Mouse (Mus musculus) CH12.LX (cell line): ENCODE data around the gene Creld2. TPM values are rescaled to one million over a fixed set of nuclear protein-coding genes. Genes with fewer than 3 reads are reported as not detected.
"Not testable (repeated sequence)": the region's sequence is repeated elsewhere in the genome, so short reads cannot be mapped to it uniquely, and the experiment has no call there.

Source experiments
- DNase-seq: peaks from one replicate; pipeline ENCODE4 v3.0.0-alpha.2; 2013; ENCODE audit errors: extremely low read depth
- H3K27ac ChIP-seq: 2 replicates; pipeline ENCODE4 v1.5.1; 2012; ENCODE audit warnings: low read depth, mild to moderate bottlenecking, control low read depth, moderate library complexity; ENCODE audit not compliant: insufficient read depth
- H3K27me3 ChIP-seq: replicated peaks from 2 replicates; pipeline ENCODE3; 2012; ENCODE audit warnings: inconsistent platforms
- H3K36me3 ChIP-seq, 2 experiments: replicated peaks in 1 of 2; 2 replicates each; pipeline versions ENCODE3 to v1.6.1; 2012; ENCODE audit warnings: inconsistent platforms in 1 of 2, low read length in 1 of 2, mild to moderate bottlenecking in 1 of 2, mixed read lengths in 1 of 2, moderate library complexity in 1 of 2; ENCODE audit not compliant: control insufficient read depth in 1 of 2, insufficient read depth in 1 of 2
- H3K4me1 ChIP-seq, 2 experiments: 2 replicates each; pipeline ENCODE4 v1.6.1; 2012; ENCODE audit warnings: inconsistent platforms in 1 of 2, moderate library complexity in 1 of 2; ENCODE audit not compliant: insufficient read depth in 2 of 2, control insufficient read depth in 1 of 2
- H3K4me2 ChIP-seq: 2 replicates; pipeline ENCODE4 v1.6.1; 2012; ENCODE audit warnings: low read depth, mild to moderate bottlenecking, control low read depth; ENCODE audit not compliant: poor library complexity, insufficient read depth, severe bottlenecking
- H3K4me3 ChIP-seq, 3 experiments: fragments of 150-350 bp in 1 of 3; sonication (generic) in 1 of 3; replicated peaks in 1 of 3; 2 replicates each; pipeline versions ENCODE3 to v1.5.1; 2011 to 2012; ENCODE audit warnings: low read depth in 2 of 3, low read length in 2 of 3, mild to moderate bottlenecking in 2 of 3, moderate library complexity in 2 of 3, control low read depth in 1 of 3, improper control_type of control experiment in 1 of 3, inconsistent platforms in 1 of 3, mixed read lengths in 1 of 3; ENCODE audit not compliant: poor library complexity in 1 of 3
- H3K79me2 ChIP-seq: replicated peaks from 2 replicates; pipeline ENCODE4 v1.6.1; 2012; ENCODE audit warnings: mild to moderate bottlenecking, moderate library complexity; ENCODE audit not compliant: control insufficient read depth, poor library complexity, insufficient read depth, severe bottlenecking; ENCODE audit errors: extremely low read depth
- H3K9ac ChIP-seq: 2 replicates; pipeline ENCODE4 v1.6.1; 2012; ENCODE audit warnings: low read depth, mild to moderate bottlenecking, control low read depth, moderate library complexity; ENCODE audit not compliant: insufficient read depth
- H3K9me3 ChIP-seq: replicated peaks from 2 replicates; pipeline ENCODE3; 2012; ENCODE audit warnings: low read length, inconsistent platforms, mixed read lengths
- BHLHE40 ChIP-seq: IDR thresholded peaks from 2 replicates; pipeline ENCODE4 v1.6.1; 2011; ENCODE audit warnings: mild to moderate bottlenecking, low read depth, low read length, improper control_type of control experiment
- CHD1 ChIP-seq: IDR thresholded peaks from 2 replicates; pipeline ENCODE4 v1.6.1; 2012; ENCODE audit warnings: low read depth, low read length, improper control_type of control experiment, inconsistent platforms
- CTCF ChIP-seq, 2 experiments: IDR thresholded peaks in 1 of 2; conservative IDR thresholded peaks in 1 of 2; 2 replicates each; pipeline ENCODE4 v1.5.1; 2011 to 2012; ENCODE audit warnings: low read depth in 2 of 2, low read length in 2 of 2, improper control_type of control experiment in 1 of 2, inconsistent platforms in 1 of 2, mild to moderate bottlenecking in 1 of 2, moderate library complexity in 1 of 2
- GABPA ChIP-seq: IDR thresholded peaks from 2 replicates; pipeline ENCODE4 v1.6.1; 2012; ENCODE audit warnings: low read depth, low read length, improper control_type of control experiment, inconsistent platforms; ENCODE audit not compliant: insufficient replicate concordance
- IRF4 ChIP-seq: IDR thresholded peaks from 2 replicates; pipeline ENCODE4 v1.6.1; 2014; ENCODE audit warnings: low read depth, mild to moderate bottlenecking, inconsistent platforms, low read length, improper control_type of control experiment
- JUN ChIP-seq: IDR thresholded peaks from 2 replicates; pipeline ENCODE4 v1.6.1; 2011; ENCODE audit warnings: low read depth, mild to moderate bottlenecking, low read length, improper control_type of control experiment, moderate library complexity; ENCODE audit not compliant: insufficient read depth
- JUND ChIP-seq: conservative IDR thresholded peaks from 2 replicates; pipeline ENCODE4 v1.6.1; 2011; ENCODE audit warnings: low read depth, low read length, improper control_type of control experiment
- KAT2A ChIP-seq: IDR thresholded peaks from 2 replicates; pipeline ENCODE4 v1.6.1; 2012; ENCODE audit warnings: low read length, improper control_type of control experiment, inconsistent platforms; ENCODE audit not compliant: insufficient replicate concordance
- MAX ChIP-seq: IDR thresholded peaks from 2 replicates; pipeline ENCODE4 v1.6.1; 2011; ENCODE audit warnings: low read length, improper control_type of control experiment
- MAZ ChIP-seq: IDR thresholded peaks from 2 replicates; pipeline ENCODE4 v1.6.1; 2012; ENCODE audit warnings: low read depth, mild to moderate bottlenecking, inconsistent platforms, low read length, improper control_type of control experiment, moderate library complexity
- MXI1 ChIP-seq: IDR thresholded peaks from 2 replicates; pipeline ENCODE4 v1.6.1; 2011; ENCODE audit warnings: mild to moderate bottlenecking, low read depth, low read length, improper control_type of control experiment
- PAX5 ChIP-seq: IDR thresholded peaks from 2 replicates; pipeline ENCODE4 v1.6.1; 2012; ENCODE audit warnings: low read length, inconsistent platforms, mixed read lengths
- POLR2AphosphoS2 ChIP-seq: IDR thresholded peaks from 2 replicates; pipeline ENCODE4 v1.6.1; 2011; ENCODE audit warnings: low read depth, low read length, improper control_type of control experiment
- SIN3A ChIP-seq: IDR thresholded peaks from 2 replicates; pipeline ENCODE4 v1.6.1; 2012; ENCODE audit warnings: low read length, improper control_type of control experiment, inconsistent platforms
- TCF12 ChIP-seq: IDR thresholded peaks from 2 replicates; pipeline ENCODE4 v1.6.1; 2014; ENCODE audit warnings: low read depth, mild to moderate bottlenecking, inconsistent platforms, low read length, improper control_type of control experiment
- UBTF ChIP-seq: IDR thresholded peaks from 2 replicates; pipeline ENCODE4 v1.6.1; 2012; ENCODE audit warnings: low read depth, mild to moderate bottlenecking, inconsistent platforms, low read length, improper control_type of control experiment, moderate library complexity
- USF1 ChIP-seq: IDR thresholded peaks from 2 replicates; pipeline ENCODE4 v1.6.1; 2014; ENCODE audit warnings: low read depth, mild to moderate bottlenecking, inconsistent platforms, low read length, improper control_type of control experiment
- USF2 ChIP-seq: conservative IDR thresholded peaks from 2 replicates; pipeline ENCODE4 v1.6.1; 2011; ENCODE audit warnings: low read depth, low read length, improper control_type of control experiment
- dilution Hi-C: fragments of 300-500 bp; cut with MboI; formaldehyde crosslinking; loops from 2 replicates; pipeline ENCODE4 v1.14.3; 2020; ENCODE audit warnings: low sequenced_read_pairs; ENCODE audit not compliant: extremely low pct_unique_long_range_greater_than_20kb, extremely low pct_ligation_motif_present
- in situ Hi-C: fragments of 300-500 bp; cut with MboI; formaldehyde crosslinking; loops from 3 replicates; pipeline ENCODE4 v1.14.3; 2019; ENCODE audit warnings: low sequenced_read_pairs, low pct_ligation_motif_present, low pct_unique_long_range_greater_than_20kb, mixed read lengths
- polyA plus RNA-seq: library from polyadenylated mRNA; unstranded; fragments of >175 nt; gene quantifications from 2 replicates; pipeline ENCODE4 v1.2.1, GENCODE M21; 2012; ENCODE audit warnings: low read depth; ENCODE audit not compliant: insufficient read length
- total RNA-seq, 2 experiments: library from RNA; depleted of rRNA; stranded (reverse); fragments of 300-350 nt in 1 of 2; fragments of >200 nt in 1 of 2; gene quantifications; 2 replicates each; pipeline ENCODE4 v1.2.3; 2012 to 2014

Creld2 gene
- total and polyA plus RNA-seq, 3 experiments: 63.6 to 93.8 (median 85.0) TPM

DNA sequence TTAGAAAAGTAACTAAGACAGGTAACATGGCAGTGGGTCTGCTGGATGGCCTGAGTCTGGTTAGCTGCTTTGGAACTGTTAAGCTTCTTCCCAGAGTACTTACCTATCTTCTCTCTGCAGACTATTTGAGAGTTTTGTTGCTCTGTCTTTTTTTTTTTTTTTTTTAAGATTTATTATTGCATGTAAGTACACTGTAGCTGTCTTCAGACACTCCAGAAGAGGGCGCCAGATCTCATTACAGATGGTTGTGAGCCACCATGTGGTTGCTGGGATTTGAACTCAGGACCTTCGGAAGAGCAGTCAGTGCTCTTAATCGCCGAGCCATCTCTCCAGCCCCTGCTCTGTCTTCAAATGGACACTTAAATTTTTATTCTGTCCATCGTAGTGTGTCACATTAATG lies 44.8 kb upstream of the Creld2 start:
- H3K9ac ChIP-seq, in situ Hi-C loops, H3K4me1 ChIP-seq, H3K9me3 ChIP-seq, H3K27me3 ChIP-seq, H3K4me3 ChIP-seq, H3K4me2 ChIP-seq, dilution Hi-C loops, H3K79me2 ChIP-seq, DNase-seq, H3K27ac ChIP-seq: not testable (repeated sequence)
- H3K36me3 ChIP-seq: peaks cover 0 to 66% of the 10 kb centered on the region in 2 experiments

DNA sequence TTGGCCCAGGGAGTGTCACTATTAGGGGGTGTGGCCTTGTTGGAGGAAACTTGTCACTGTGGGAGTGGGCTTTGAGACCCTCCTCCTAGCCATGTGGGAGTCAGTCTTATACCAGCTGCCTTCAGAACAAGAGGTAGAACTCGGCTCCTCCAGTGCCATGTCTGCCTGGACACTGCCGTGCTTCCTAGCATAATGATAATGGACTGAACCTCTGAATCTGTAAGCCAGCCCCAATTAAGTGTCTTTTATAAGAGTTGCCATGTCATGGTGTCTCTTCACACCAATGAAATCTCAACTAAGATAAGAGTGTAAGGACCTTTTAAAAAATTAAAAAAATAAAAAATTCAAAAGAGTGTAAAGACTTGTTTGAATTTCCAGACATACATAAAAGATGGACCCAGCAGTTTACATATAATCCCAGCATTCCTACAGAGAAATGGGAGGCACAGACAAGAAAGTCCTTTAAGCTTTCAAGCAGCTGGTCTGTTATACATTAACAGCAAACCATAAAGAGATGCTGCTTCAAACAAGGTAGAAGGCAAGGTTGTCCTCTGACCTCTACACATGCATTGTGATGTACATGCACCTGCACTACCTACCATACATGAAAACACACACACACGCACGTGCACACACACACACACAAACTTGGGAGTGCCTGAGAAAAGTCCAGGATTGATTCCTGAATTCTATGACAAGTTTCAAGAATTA lies 27.2 kb upstream of the Creld2 start:
- TF ChIP-seq TCF12: no peak
- TF ChIP-seq KAT2A: no peak
- no peak for TF ChIP-seq MAZ
- TF ChIP-seq BHLHE40: no peak
- no peak for TF ChIP-seq USF2
- no peak for TF ChIP-seq PAX5
- no peak for TF ChIP-seq GABPA
- TF ChIP-seq JUN: no peak
- TF ChIP-seq MXI1: no peak
- TF ChIP-seq POLR2AphosphoS2: no peak
- TF ChIP-seq USF1: no peak
- TF ChIP-seq CHD1: no peak
- TF ChIP-seq SIN3A: no peak
- no peak for TF ChIP-seq JUND
- TF ChIP-seq UBTF: no peak
- no peak for TF ChIP-seq CTCF (conservative IDR thresholded peaks at IDR 0.05 in 1 of 2, IDR thresholded peaks at IDR 0.05 in 1 of 2; ENCODE audit: low read depth in 2 of 2, low read length in 2 of 2)
- no peak for TF ChIP-seq MAX
- TF ChIP-seq IRF4: no peak
- no peaks in the 10 kb centered on the region for H3K4me1 ChIP-seq
- H3K27me3 ChIP-seq: no peaks in the 10 kb centered on the region
- H3K36me3 ChIP-seq: no peaks in the 10 kb centered on the region
- dilution Hi-C loops: no loop called here
- no peak overlapping the region for H3K27ac ChIP-seq
- DNase-seq: no peak
- in situ Hi-C loops: no loop called here
- H3K79me2 ChIP-seq: no peaks in the 10 kb centered on the region
- no peak overlapping the region for H3K4me2 ChIP-seq
- H3K9ac ChIP-seq: no peak overlapping the region
- H3K9me3 ChIP-seq: no peaks in the 10 kb centered on the region
- H3K4me3 ChIP-seq: no peak overlapping the region

DNA sequence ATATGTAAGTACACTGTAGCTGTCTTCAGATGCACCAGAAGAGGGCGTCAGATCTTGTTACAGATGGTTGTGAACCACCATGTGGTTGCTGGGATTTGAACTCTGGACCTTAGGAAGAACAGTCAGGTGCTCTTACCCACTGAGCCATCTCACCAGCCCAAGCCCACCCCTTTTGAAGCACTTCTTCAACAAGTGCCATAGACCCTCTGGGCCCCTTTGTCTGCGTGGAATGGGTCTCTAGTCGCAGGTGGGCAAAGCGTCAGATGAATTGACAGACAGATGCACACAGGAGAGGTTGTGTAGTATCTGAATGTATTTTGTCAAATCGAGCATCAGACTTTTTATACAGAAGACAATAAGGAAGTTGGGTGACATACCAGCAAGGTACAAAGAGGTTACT lies 24.7 kb upstream of the Creld2 start:
- dilution Hi-C loops, H3K4me2 ChIP-seq, DNase-seq, H3K9me3 ChIP-seq, H3K36me3 ChIP-seq, in situ Hi-C loops, H3K4me1 ChIP-seq, H3K4me3 ChIP-seq, H3K27me3 ChIP-seq, H3K79me2 ChIP-seq, H3K9ac ChIP-seq, H3K27ac ChIP-seq: not testable (repeated sequence)
